Mouse (Mus musculus): Measurements from ENCODE around the gene 2310009B15Rik. TPM values are rescaled to one million over a fixed set of nuclear protein-coding genes. Genes with fewer than 3 reads are reported as not detected.
"Not testable (repeated sequence)": the region's sequence is repeated elsewhere in the genome, so short reads cannot be mapped to it uniquely, and the experiment has no call there.

The 2310009B15Rik gene
- polyA plus RNA-seq (2012; rRNA removed), result 51.3 and 54.8 TPM in 2 replicates

- Histone ChIP-seq H3K27ac (ENCODE audit: control insufficient read depth, insufficient read depth, low read length) (peak within 1 kb of the TSS; percentile 57; the same call in 1 of the 2 replicates), H3K4me3 (ENCODE audit: control insufficient read depth, insufficient read depth, low read length) (peak within 1 kb of the TSS; percentile 62)
- peak; percentile 60 for TF ChIP-seq POLR2A (IDR thresholded peaks at IDR 0.05; ENCODE audit: control insufficient read depth, extremely low read depth, insufficient read depth, low read length, poor library complexity)
- under 1% methylated on average over 57 of the region's 79 CpGs for WGBS
- peak; percentile 84 for DNase-seq
- not testable (repeated sequence) for H3K27me3 ChIP-seq (ENCODE audit: control insufficient read depth, insufficient read depth, low read length); H3K4me1 ChIP-seq (replicated peaks; ENCODE audit: control insufficient read depth, insufficient read depth, low read length); H3K36me3 ChIP-seq (ENCODE audit: control insufficient read depth, insufficient read depth, low read length)
These were observed at the start of gene 2310009B15Rik for GRCm38 (mm10) chr1:138856101-138856950. 2310009B15Rik (minus strand) TSS chr1:138856852.

GRCm38 (mm10) chr1:138906256-138906655, 49.6 kb upstream of the 2310009B15Rik start:
- Histone ChIP-seq H3K27me3 (ENCODE audit: control insufficient read depth, insufficient read depth, low read length) (no peaks in the 10 kb centered on the region), H3K27ac (ENCODE audit: control insufficient read depth, insufficient read depth, low read length) (no peak overlapping the region), H3K36me3 (ENCODE audit: control insufficient read depth, insufficient read depth, low read length) (no peaks in the 10 kb centered on the region), H3K4me1 (replicated peaks; ENCODE audit: control insufficient read depth, insufficient read depth, low read length) (no peaks in the 10 kb centered on the region), H3K4me3 (ENCODE audit: control insufficient read depth, insufficient read depth, low read length) (no peak overlapping the region)
- TF ChIP-seq CTCF (IDR thresholded peaks at IDR 0.05; ENCODE audit: borderline replicate concordance, control insufficient read depth, extremely low read depth, insufficient read depth, low read length, poor library complexity), result no peak
- TF ChIP-seq POLR2A (IDR thresholded peaks at IDR 0.05; ENCODE audit: control insufficient read depth, extremely low read depth, insufficient read depth, low read length, poor library complexity), result no peak
- no peak for DNase-seq
- 96% methylated on average over 3 of the region's 3 CpGs for whole genome bisulfite sequencing

GRCm38 (mm10) chr1:138905092-138905765, 48.6 kb upstream of the 2310009B15Rik start:
- Histone ChIP-seq H3K27ac (ENCODE audit: control insufficient read depth, insufficient read depth, low read length) (no peak overlapping the region), H3K4me1 (replicated peaks; ENCODE audit: control insufficient read depth, insufficient read depth, low read length) (no peaks in the 10 kb centered on the region), H3K4me3 (ENCODE audit: control insufficient read depth, insufficient read depth, low read length) (no peak overlapping the region), H3K36me3 (ENCODE audit: control insufficient read depth, insufficient read depth, low read length) (no peaks in the 10 kb centered on the region), H3K27me3 (ENCODE audit: control insufficient read depth, insufficient read depth, low read length) (no peaks in the 10 kb centered on the region)
- 92% methylated on average over 3 of the region's 3 CpGs for WGBS
- no peak for TF ChIP-seq CTCF (IDR thresholded peaks at IDR 0.05; ENCODE audit: borderline replicate concordance, control insufficient read depth, extremely low read depth, insufficient read depth, low read length, poor library complexity)
- no peak for TF ChIP-seq POLR2A (IDR thresholded peaks at IDR 0.05; ENCODE audit: control insufficient read depth, extremely low read depth, insufficient read depth, low read length, poor library complexity)
- DNase-seq, result no peak

- no peaks in the 10 kb centered on the region for H3K36me3 ChIP-seq (ENCODE audit: control insufficient read depth, insufficient read depth, low read length)
- TF ChIP-seq CTCF (IDR thresholded peaks at IDR 0.05; ENCODE audit: borderline replicate concordance, control insufficient read depth, extremely low read depth, insufficient read depth, low read length, poor library complexity) (no peak), POLR2A (IDR thresholded peaks at IDR 0.05; ENCODE audit: control insufficient read depth, extremely low read depth, insufficient read depth, low read length, poor library complexity) (no peak)
- no peaks in the 10 kb centered on the region for H3K27me3 ChIP-seq (ENCODE audit: control insufficient read depth, insufficient read depth, low read length)
- DNase-seq, result no peak
- 98% methylated on average over 5 of the region's 5 CpGs for WGBS
- H3K4me3 ChIP-seq (ENCODE audit: control insufficient read depth, insufficient read depth, low read length), result no peak overlapping the region
- H3K27ac ChIP-seq (ENCODE audit: control insufficient read depth, insufficient read depth, low read length), result no peak overlapping the region
- H3K4me1 ChIP-seq (replicated peaks; ENCODE audit: control insufficient read depth, insufficient read depth, low read length), result no peaks in the 10 kb centered on the region
These were observed 47.2 kb upstream of the 2310009B15Rik start for GRCm38 (mm10) chr1:138903894-138904293.

- Histone ChIP-seq H3K27me3 (ENCODE audit: control insufficient read depth, insufficient read depth, low read length) (no peaks in the 10 kb centered on the region), H3K4me3 (ENCODE audit: control insufficient read depth, insufficient read depth, low read length) (no peak overlapping the region), H3K36me3 (ENCODE audit: control insufficient read depth, insufficient read depth, low read length) (no peaks in the 10 kb centered on the region), H3K4me1 (replicated peaks; ENCODE audit: control insufficient read depth, insufficient read depth, low read length) (no peaks in the 10 kb centered on the region), H3K27ac (ENCODE audit: control insufficient read depth, insufficient read depth, low read length) (no peak overlapping the region)
- TF ChIP-seq POLR2A (IDR thresholded peaks at IDR 0.05; ENCODE audit: control insufficient read depth, extremely low read depth, insufficient read depth, low read length, poor library complexity) (no peak), CTCF (IDR thresholded peaks at IDR 0.05; ENCODE audit: borderline replicate concordance, control insufficient read depth, extremely low read depth, insufficient read depth, low read length, poor library complexity) (no peak)
- DNase-seq, result no peak
- WGBS, result 97% methylated on average over 16 of the region's 16 CpGs
These were observed 44.9 kb upstream of the 2310009B15Rik start for GRCm38 (mm10) chr1:138901431-138902117.

- no peak for DNase-seq
- Histone ChIP-seq H3K36me3 (ENCODE audit: control insufficient read depth, insufficient read depth, low read length) (no peaks in the 10 kb centered on the region), H3K27ac (ENCODE audit: control insufficient read depth, insufficient read depth, low read length) (no peak overlapping the region), H3K27me3 (ENCODE audit: control insufficient read depth, insufficient read depth, low read length) (no peaks in the 10 kb centered on the region), H3K4me1 (replicated peaks; ENCODE audit: control insufficient read depth, insufficient read depth, low read length) (no peaks in the 10 kb centered on the region), H3K4me3 (ENCODE audit: control insufficient read depth, insufficient read depth, low read length) (no peak overlapping the region)
- TF ChIP-seq CTCF (IDR thresholded peaks at IDR 0.05; ENCODE audit: borderline replicate concordance, control insufficient read depth, extremely low read depth, insufficient read depth, low read length, poor library complexity) (no peak), POLR2A (IDR thresholded peaks at IDR 0.05; ENCODE audit: control insufficient read depth, extremely low read depth, insufficient read depth, low read length, poor library complexity) (no peak)
- 78% methylated on average over 3 of the region's 3 CpGs for WGBS
These were observed 39.4 kb upstream of the 2310009B15Rik start for GRCm38 (mm10) chr1:138896088-138896487.
